Mouse (Mus musculus): ENCODE results near the gene Dhx57. TPM values are rescaled to one million over a fixed set of nuclear protein-coding genes. Genes with fewer than 3 reads are reported as not detected.

Dhx57 gene
- polyA plus RNA-seq (2014; fragmentation: Illumina TruSeq; extraction: RNeasy Lipid Tissue Mini Kit (QIAGEN cat#74804); ENCODE audit: low read depth, low replicate concordance), result 5.1 TPM

GRCm38 (mm10) chr17:80290074-80290657 is at the start of gene Dhx57, which contains the start of gene Morn2:
Gene Dhx57, minus strand, starts transcription at chr17:80290476.
Gene Morn2, plus strand, starts transcription at chr17:80290203.

GRCm38 (mm10) chr17:80307251-80307650 is 17.0 kb upstream of the Dhx57 start, which contains the start of gene Arhgef33:
Gene Arhgef33, plus strand, starts transcription at chr17:80307407.

GRCm38 (mm10) chr17:80224326-80225116 is 65.8 kb downstream of the Dhx57 start, which contains the start of gene Gemin6:
Gene Gemin6, plus strand, starts transcription at chr17:80224441.

GRCm38 (mm10) chr17:80206671-80207581 is 83.3 kb downstream of the Dhx57 start, which contains the start of the genes Srsf7 and Ttc39d:
Gene Srsf7, minus strand, starts transcription at chr17:80207307.
Gene Ttc39d, plus strand, starts transcription at chr17:80207460.

Other genes starting within 250 kb of the Dhx57 start
- gene Hnrnpll, start 228.1 kb downstream of the Dhx57 start, polyA plus RNA-seq (2014; fragmentation: Illumina TruSeq; extraction: RNeasy Lipid Tissue Mini Kit (QIAGEN cat#74804); ENCODE audit: low read depth, low replicate concordance), result 35.7 TPM
- 112 TPM for gene Galm, start 163.0 kb downstream of the Dhx57 start, polyA plus RNA-seq (2014; fragmentation: Illumina TruSeq; extraction: RNeasy Lipid Tissue Mini Kit (QIAGEN cat#74804); ENCODE audit: low read depth, low replicate concordance)
- gene Srsf7, start 83.2 kb downstream of the Dhx57 start, polyA plus RNA-seq (2014; fragmentation: Illumina TruSeq; extraction: RNeasy Lipid Tissue Mini Kit (QIAGEN cat#74804); ENCODE audit: low read depth, low replicate concordance), result 65.8 TPM
- gene Ttc39d, start 83.0 kb downstream of the Dhx57 start, polyA plus RNA-seq (2014; fragmentation: Illumina TruSeq; extraction: RNeasy Lipid Tissue Mini Kit (QIAGEN cat#74804); ENCODE audit: low read depth, low replicate concordance), result not detected
- 6.8 TPM for gene Gemin6, start 66.0 kb downstream of the Dhx57 start, polyA plus RNA-seq (2014; fragmentation: Illumina TruSeq; extraction: RNeasy Lipid Tissue Mini Kit (QIAGEN cat#74804); ENCODE audit: low read depth, low replicate concordance)
- 10.6 TPM for gene Morn2, start 273 bp downstream of the Dhx57 start, polyA plus RNA-seq (2014; fragmentation: Illumina TruSeq; extraction: RNeasy Lipid Tissue Mini Kit (QIAGEN cat#74804); ENCODE audit: low read depth, low replicate concordance)
- not detected for gene Arhgef33, start 16.9 kb upstream of the Dhx57 start, polyA plus RNA-seq (2014; fragmentation: Illumina TruSeq; extraction: RNeasy Lipid Tissue Mini Kit (QIAGEN cat#74804); ENCODE audit: low read depth, low replicate concordance)
- not detected for gene Gm10190, start 83.1 kb upstream of the Dhx57 start, polyA plus RNA-seq (2014; fragmentation: Illumina TruSeq; extraction: RNeasy Lipid Tissue Mini Kit (QIAGEN cat#74804); ENCODE audit: low read depth, low replicate concordance)
- gene Sos1, start 190.0 kb upstream of the Dhx57 start, polyA plus RNA-seq (2014; fragmentation: Illumina TruSeq; extraction: RNeasy Lipid Tissue Mini Kit (QIAGEN cat#74804); ENCODE audit: low read depth, low replicate concordance), result 20.6 TPM

Data from liver, adult 10 weeks (tissue).